Mouse (Mus musculus): Measurements from ENCODE around the gene Nmnat2. TPM values are rescaled to one million over a fixed set of nuclear protein-coding genes. Genes with fewer than 3 reads are reported as not detected.

Nmnat2 gene
- total and polyA plus RNA-seq, 3 experiments: 1.3 to 2.8 TPM; not detected in 1

GRCm38 (mm10) chr1:153139635-153140034, 184.8 kb downstream of the Nmnat2 start:
- Histone ChIP-seq H3K9me3 (replicated peaks; ENCODE audit: insufficient read depth, low read length) (no peaks in the 10 kb centered on the region), H3K36me3 (ENCODE audit: control insufficient read depth in 1 of 2, insufficient read depth in 2 of 2, low read length in 2 of 2) (peaks cover 0 to 7% of the 10 kb centered on the region in 2 experiments; a peak in 2 of 4 replicates), H3K9ac (ENCODE audit: control insufficient read depth, low read depth, low read length, poor library complexity, severe bottlenecking) (no peak overlapping the region), H3K4me3 (ENCODE audit: control insufficient read depth in 1 of 2, insufficient read depth in 1 of 2, low read depth in 2 of 2, low read length in 2 of 2) (no peak overlapping the region), H3K27me3 (ENCODE audit: control insufficient read depth in 1 of 2, insufficient read depth in 2 of 2, low read length in 2 of 2) (no peaks in the 10 kb centered on the region), H3K27ac (ENCODE audit: control insufficient read depth, low read depth, low read length) (no peak overlapping the region), H3K4me1 (ENCODE audit: control insufficient read depth in 1 of 2, insufficient read depth in 2 of 2, low read length in 2 of 2) (peaks cover 0 to 19% of the 10 kb centered on the region in 2 experiments; a peak in 2 of 4 replicates), H3K79me2 (ENCODE audit: control insufficient read depth, insufficient read depth, low read length, poor library complexity) (no peaks in the 10 kb centered on the region)
- DNase-seq (ENCODE audit: low read depth, low spot score): peak; percentile 23
- TF ChIP-seq TCF12 (IDR thresholded peaks at IDR 0.05; ENCODE audit: low read depth, low read length): 0 out of 2 replicates have a peak, but pooled peaks have one; percentile 36
- TF ChIP-seq ZC3H11A (IDR thresholded peaks at IDR 0.05; ENCODE audit: low read depth, low read length): no peak
- TF ChIP-seq SIN3A (IDR thresholded peaks at IDR 0.05; ENCODE audit: low read length): no peak
- TF ChIP-seq GATA1 (IDR thresholded peaks at IDR 0.05; ENCODE audit: low read depth, low read length): 0 out of 2 replicates have a peak, but pooled peaks have one; percentile 35
- TF ChIP-seq USF1 (IDR thresholded peaks at IDR 0.05; ENCODE audit: low read depth, low read length): no peak

DNA sequence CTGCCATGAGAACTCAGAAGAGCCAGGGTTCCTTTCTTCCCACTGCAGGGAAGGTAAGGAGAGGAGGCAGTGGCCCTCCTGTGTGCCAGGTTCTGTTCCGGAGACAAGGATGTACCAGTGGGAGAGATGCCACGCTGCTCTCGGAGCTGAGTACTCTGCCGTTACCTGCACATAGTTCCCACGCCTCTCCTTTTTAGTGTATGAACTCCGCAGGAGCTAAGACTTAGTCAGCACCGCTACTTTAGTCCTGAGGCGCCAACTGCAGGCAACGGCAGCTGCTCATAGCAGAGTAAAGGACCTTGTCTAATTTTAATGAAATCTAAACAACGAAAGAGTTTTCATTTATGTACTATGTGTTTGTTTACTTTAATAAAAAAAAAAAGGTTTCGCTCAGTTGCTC, 185.5 kb downstream of the Nmnat2 start:
- no peaks in the 10 kb centered on the region for H3K79me2 ChIP-seq (ENCODE audit: control insufficient read depth, insufficient read depth, low read length, poor library complexity)
- DNase-seq (ENCODE audit: low read depth, low spot score): peak; percentile 10

GRCm38 (mm10) chr1:153140747-153141228, 186.0 kb downstream of the Nmnat2 start:
- no peak for TF ChIP-seq KAT2A (conservative IDR thresholded peaks at IDR 0.05; ENCODE audit: low read depth, low read length)
- peak; percentile 63; the same call in 1 of the 2 replicates for TF ChIP-seq TBP (IDR thresholded peaks at IDR 0.05; ENCODE audit: low read depth, low read length)
- no peak for TF ChIP-seq ZKSCAN1 (IDR thresholded peaks at IDR 0.05; ENCODE audit: low read depth, low read length)
- no peak for TF ChIP-seq MAZ (IDR thresholded peaks at IDR 0.05; ENCODE audit: low read depth, low read length)
- TF ChIP-seq USF2 (IDR thresholded peaks at IDR 0.05; ENCODE audit: borderline replicate concordance in 1 of 2, insufficient read depth in 1 of 2, low read depth in 1 of 2, low read length in 2 of 2): no peak
- no peak for TF ChIP-seq CTCF (IDR thresholded peaks at IDR 0.05 in 2 of 3, conservative IDR thresholded peaks at IDR 0.05 in 1 of 3; ENCODE audit: control insufficient read depth in 1 of 3, insufficient read depth in 1 of 3, low read depth in 2 of 3, low read length in 3 of 3, poor library complexity in 1 of 3, severe bottlenecking in 1 of 3)
- no peak; the same call in 1 of the 2 replicates for TF ChIP-seq ETS1 (IDR thresholded peaks at IDR 0.05; ENCODE audit: low read depth, low read length)
- TF ChIP-seq GABPA (IDR thresholded peaks at IDR 0.05; ENCODE audit: low read depth, low read length): no peak
- TF ChIP-seq SIN3A (IDR thresholded peaks at IDR 0.05; ENCODE audit: low read length): no peak
- TF ChIP-seq ZC3H11A (IDR thresholded peaks at IDR 0.05; ENCODE audit: low read depth, low read length): no peak
- TF ChIP-seq ZNF384 (IDR thresholded peaks at IDR 0.05; ENCODE audit: low read depth, low read length): peak; percentile 89

More for the DNA sequence above, 185.5 kb downstream of the Nmnat2 start:
- no peaks in the 10 kb centered on the region for H3K9me3 ChIP-seq (replicated peaks; ENCODE audit: insufficient read depth, low read length)
- TF ChIP-seq CHD1 (IDR thresholded peaks at IDR 0.05; ENCODE audit: low read depth, low read length) (no peak), TCF12 (IDR thresholded peaks at IDR 0.05; ENCODE audit: low read depth, low read length) (no peak), USF1 (IDR thresholded peaks at IDR 0.05; ENCODE audit: low read depth, low read length) (no peak), TBP (IDR thresholded peaks at IDR 0.05; ENCODE audit: low read depth, low read length) (no peak), NELFE (IDR thresholded peaks at IDR 0.05; ENCODE audit: low read depth, low read length) (no peak), ZMIZ1 (IDR thresholded peaks at IDR 0.05; ENCODE audit: low read depth, low read length) (no peak), BHLHE40 (IDR thresholded peaks at IDR 0.05; ENCODE audit: borderline replicate concordance, low read depth, low read length) (no peak), MXI1 (IDR thresholded peaks at IDR 0.05; ENCODE audit: low read depth, low read length) (no peak), POLR2A (IDR thresholded peaks at IDR 0.05; ENCODE audit: control insufficient read depth in 1 of 2, insufficient read depth in 1 of 2, low read depth in 1 of 2, low read length in 2 of 2, poor library complexity in 1 of 2) (no peak), E2F4 (IDR thresholded peaks at IDR 0.05; ENCODE audit: borderline replicate concordance, low read depth, low read length) (no peak), ETS1 (IDR thresholded peaks at IDR 0.05; ENCODE audit: low read depth, low read length) (no peak), KAT2A (conservative IDR thresholded peaks at IDR 0.05; ENCODE audit: low read depth, low read length) (no peak), POLR2AphosphoS2 (IDR thresholded peaks at IDR 0.05; ENCODE audit: low read length) (no peak), ZNF384 (IDR thresholded peaks at IDR 0.05; ENCODE audit: low read depth, low read length) (no peak), CTCF (IDR thresholded peaks at IDR 0.05 in 2 of 3, conservative IDR thresholded peaks at IDR 0.05 in 1 of 3; ENCODE audit: control insufficient read depth in 1 of 3, insufficient read depth in 1 of 3, low read depth in 2 of 3, low read length in 3 of 3, poor library complexity in 1 of 3, severe bottlenecking in 1 of 3) (no peak), ELF1 (IDR thresholded peaks at IDR 0.05; ENCODE audit: low read depth, low read length) (no peak)
- H3K9ac ChIP-seq (ENCODE audit: control insufficient read depth, low read depth, low read length, poor library complexity, severe bottlenecking): no peak overlapping the region
- H3K4me3 ChIP-seq (ENCODE audit: control insufficient read depth in 1 of 2, insufficient read depth in 1 of 2, low read depth in 2 of 2, low read length in 2 of 2): no peak overlapping the region; a peak in 1 of 4 replicates
- H3K27me3 ChIP-seq (ENCODE audit: control insufficient read depth in 1 of 2, insufficient read depth in 2 of 2, low read length in 2 of 2): no peaks in the 10 kb centered on the region; a peak in 1 of 4 replicates
- H3K36me3 ChIP-seq (ENCODE audit: control insufficient read depth in 1 of 2, insufficient read depth in 2 of 2, low read length in 2 of 2): peaks cover 0 to 7% of the 10 kb centered on the region in 2 experiments; a peak in 2 of 4 replicates
- H3K27ac ChIP-seq (ENCODE audit: control insufficient read depth, low read depth, low read length): no peak overlapping the region
- H3K4me1 ChIP-seq (ENCODE audit: control insufficient read depth in 1 of 2, insufficient read depth in 2 of 2, low read length in 2 of 2): peaks cover 0 to 19% of the 10 kb centered on the region in 2 experiments; a peak in 2 of 4 replicates

More at GRCm38 (mm10) chr1:153140747-153141228, 186.0 kb downstream of the Nmnat2 start:
- no peaks in the 10 kb centered on the region for H3K9me3 ChIP-seq (replicated peaks; ENCODE audit: insufficient read depth, low read length)
- H3K9ac ChIP-seq (ENCODE audit: control insufficient read depth, low read depth, low read length, poor library complexity, severe bottlenecking): 0 out of 2 replicates have a peak overlapping the region, but pooled peaks have one; percentile 12
- peaks cover 0 to 7% of the 10 kb centered on the region in 2 experiments; a peak in 2 of 4 replicates for H3K36me3 ChIP-seq (ENCODE audit: control insufficient read depth in 1 of 2, insufficient read depth in 2 of 2, low read length in 2 of 2)
- DNase-seq (ENCODE audit: low read depth, low spot score): peak; percentile 73
- H3K27ac ChIP-seq (ENCODE audit: control insufficient read depth, low read depth, low read length): peak overlapping the region; percentile 32; the same call in 1 of the 2 replicates
- peaks cover 0 to 2% of the 10 kb centered on the region in 2 experiments; a peak in 2 of 4 replicates for H3K27me3 ChIP-seq (ENCODE audit: control insufficient read depth in 1 of 2, insufficient read depth in 2 of 2, low read length in 2 of 2)
- peaks cover 0 to 19% of the 10 kb centered on the region in 2 experiments; a peak in 2 of 4 replicates for H3K4me1 ChIP-seq (ENCODE audit: control insufficient read depth in 1 of 2, insufficient read depth in 2 of 2, low read length in 2 of 2)
- H3K4me3 ChIP-seq (ENCODE audit: control insufficient read depth in 1 of 2, insufficient read depth in 1 of 2, low read depth in 2 of 2, low read length in 2 of 2): no peak overlapping the region; a peak in 2 of 4 replicates
- no peaks in the 10 kb centered on the region for H3K79me2 ChIP-seq (ENCODE audit: control insufficient read depth, insufficient read depth, low read length, poor library complexity)

Data from MEL (cell line).